Mouse (Mus musculus): ENCODE data around the gene Klrk1. TPM values are rescaled to one million over a fixed set of nuclear protein-coding genes. Genes with fewer than 3 reads are reported as not detected.
"Not testable (repeated sequence)": the region's sequence is repeated elsewhere in the genome, so short reads cannot be mapped to it uniquely, and the experiment has no call there.

Klrk1 gene
- 0.05 and 0.14 TPM in 2 replicates for polyA plus RNA-seq (2016; fragmentation: Nextera tagmentation; extraction: Ambion mirVana)

- Histone ChIP-seq H3K27me3 (no peaks in the 10 kb centered on the region), H3K4me3 (no peak within 1 kb of the TSS), H3K27ac (no peak within 1 kb of the TSS), H3K4me1 (no peaks in the 10 kb centered on the region), H3K4me2 (replicated peaks) (no peak within 1 kb of the TSS), H3K36me3 (no peaks in the 10 kb centered on the region), H3K9ac (no peak within 1 kb of the TSS), H3K9me3 (no peaks in the 10 kb centered on the region)
- no peak for ATAC-seq (ENCODE audit: insufficient number of reproducible peaks, insufficient read depth, low FRiP score, low TSS enrichment)
- WGBS = 84% methylated on average over 4 of the region's 4 CpGs
Measured at GRCm38 (mm10) chr6:129623735-129624134, at the start of gene Klrk1. Gene Klrk1, minus strand, starts transcription at chr6:129623864.

GRCm38 (mm10) chr6:129661301-129661700 lies 37.6 kb upstream of the Klrk1 start:
- H3K9me3 ChIP-seq; ATAC-seq (ENCODE audit: insufficient number of reproducible peaks, insufficient read depth, low FRiP score, low TSS enrichment); H3K4me1 ChIP-seq; H3K4me3 ChIP-seq; H3K9ac ChIP-seq; H3K36me3 ChIP-seq; H3K27ac ChIP-seq; H3K4me2 ChIP-seq (replicated peaks); H3K27me3 ChIP-seq: not testable (repeated sequence)
- WGBS = no CpG with 5 or more reads among the region's 3 CpGs

GRCm38 (mm10) chr6:129660589-129660988 lies 36.9 kb upstream of the Klrk1 start, which contains the start of gene Klrc2:
Gene Klrc2, minus strand, starts transcription at chr6:129660689.
- H3K4me1 ChIP-seq; H3K27me3 ChIP-seq; H3K36me3 ChIP-seq; H3K9me3 ChIP-seq; H3K4me3 ChIP-seq; H3K27ac ChIP-seq; ATAC-seq (ENCODE audit: insufficient number of reproducible peaks, insufficient read depth, low FRiP score, low TSS enrichment); H3K4me2 ChIP-seq (replicated peaks); H3K9ac ChIP-seq: not testable (repeated sequence)
- WGBS = 77% methylated on average over 4 of the region's 4 CpGs

DNA sequence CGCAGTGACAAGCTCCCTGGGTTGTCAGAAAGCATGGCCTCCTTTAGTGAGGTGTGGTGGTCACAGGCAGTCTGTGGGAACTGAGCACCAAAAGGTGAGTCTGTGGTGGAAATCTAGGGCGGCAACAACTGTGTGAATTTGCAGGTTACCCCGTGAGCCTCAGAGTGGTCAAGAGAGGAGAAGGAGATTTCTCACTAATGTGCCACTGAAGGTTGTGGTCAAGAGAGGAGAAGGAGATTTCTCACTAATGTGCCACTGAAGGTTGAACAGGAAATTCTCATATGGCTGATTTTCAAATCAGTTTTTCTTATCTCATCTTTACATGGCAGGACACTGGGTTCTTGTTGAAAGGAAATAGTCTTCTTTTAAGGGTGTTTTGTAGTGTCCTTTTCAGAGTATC lies 20.4 kb upstream of the Klrk1 start:
- not testable (repeated sequence) for ATAC-seq (ENCODE audit: insufficient number of reproducible peaks, insufficient read depth, low FRiP score, low TSS enrichment); H3K9ac ChIP-seq; H3K36me3 ChIP-seq; H3K27me3 ChIP-seq; H3K4me3 ChIP-seq; H3K27ac ChIP-seq; H3K4me1 ChIP-seq; H3K9me3 ChIP-seq; H3K4me2 ChIP-seq (replicated peaks)
- 80% methylated on average over 1 of the region's 3 CpGs for WGBS

DNA sequence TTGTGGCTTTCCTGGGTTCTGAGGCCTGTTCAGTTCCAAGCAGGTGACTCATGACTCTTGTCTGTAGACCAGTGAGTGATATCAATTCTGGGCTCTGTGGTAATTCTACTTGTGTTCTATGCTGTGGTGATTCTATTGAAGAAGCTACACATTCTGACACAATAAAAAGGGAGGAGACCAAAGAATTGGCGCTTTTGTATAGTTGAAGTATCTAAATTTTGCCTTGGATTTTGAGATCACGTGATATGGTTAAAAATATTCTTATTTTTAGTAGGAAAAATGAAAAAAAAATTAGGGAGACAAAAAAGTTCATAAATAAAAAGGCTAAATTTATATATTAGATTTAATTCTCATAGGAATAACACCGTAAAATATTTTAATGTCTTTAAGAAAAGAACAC lies 19.6 kb upstream of the Klrk1 start, which contains the start of gene Klrc3:
Gene Klrc3, minus strand, starts transcription at position 101 of the 400 bp plus-strand sequence.
- H3K4me1 ChIP-seq; H3K36me3 ChIP-seq; H3K27me3 ChIP-seq; H3K4me3 ChIP-seq; H3K27ac ChIP-seq; H3K9ac ChIP-seq; ATAC-seq (ENCODE audit: insufficient number of reproducible peaks, insufficient read depth, low FRiP score, low TSS enrichment); H3K4me2 ChIP-seq (replicated peaks); H3K9me3 ChIP-seq: not testable (repeated sequence)
- 86% methylated on average over 3 of the region's 3 CpGs for WGBS

DNA sequence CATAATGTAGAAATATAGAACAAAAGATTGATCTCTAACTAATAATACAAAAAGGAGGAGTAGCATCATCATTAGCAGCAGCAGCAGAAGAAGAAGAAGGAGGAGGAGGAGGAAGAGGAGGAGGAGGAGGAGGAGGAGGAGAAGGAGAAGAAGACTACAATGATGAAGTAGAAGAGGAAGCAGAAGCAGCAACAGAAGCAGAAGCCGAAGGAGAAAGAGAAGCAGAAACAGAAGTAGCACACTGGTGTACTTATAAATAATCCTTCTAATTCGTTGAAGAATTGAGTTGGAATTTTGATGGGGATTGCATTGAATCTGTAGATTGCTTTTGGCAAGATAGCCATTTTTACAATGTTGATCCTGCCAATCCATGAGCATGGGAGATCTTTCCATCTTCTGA lies 7.4 kb upstream of the Klrk1 start:
- H3K27me3 ChIP-seq; H3K9me3 ChIP-seq; ATAC-seq (ENCODE audit: insufficient number of reproducible peaks, insufficient read depth, low FRiP score, low TSS enrichment); H3K4me3 ChIP-seq; H3K9ac ChIP-seq; H3K27ac ChIP-seq; H3K4me2 ChIP-seq (replicated peaks); H3K4me1 ChIP-seq; H3K36me3 ChIP-seq: not testable (repeated sequence)
- WGBS = 74% methylated on average over 2 of the region's 2 CpGs

DNA sequence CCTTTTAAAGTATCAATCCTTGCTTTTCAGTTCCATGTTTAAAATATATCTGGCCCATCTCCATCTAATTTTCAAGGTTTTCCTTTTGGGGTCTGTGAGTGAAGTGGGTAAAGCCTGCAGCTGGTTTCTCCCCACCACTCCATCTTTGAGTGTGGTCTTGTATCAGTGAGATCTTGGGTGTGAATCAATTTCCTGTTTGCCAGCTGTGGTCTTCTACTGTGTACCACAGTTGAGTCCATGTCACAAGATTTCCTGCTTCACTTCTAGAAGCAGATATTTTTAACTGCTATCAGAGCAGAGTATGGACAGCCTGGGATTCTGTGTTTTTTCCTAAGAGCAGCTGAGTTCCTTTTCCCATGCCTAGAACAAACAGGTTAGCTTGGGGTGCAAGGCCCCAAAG lies 15.3 kb downstream of the Klrk1 start:
- no peaks in the 10 kb centered on the region for H3K27me3 ChIP-seq
- no peak overlapping the region for H3K4me3 ChIP-seq
- no peak for ATAC-seq (ENCODE audit: insufficient number of reproducible peaks, insufficient read depth, low FRiP score, low TSS enrichment)
- no peak overlapping the region for H3K4me2 ChIP-seq (replicated peaks)
- H3K4me1 ChIP-seq = no peaks in the 10 kb centered on the region
- H3K36me3 ChIP-seq = no peaks in the 10 kb centered on the region
- H3K27ac ChIP-seq = no peak overlapping the region
- H3K9ac ChIP-seq = no peak overlapping the region
- no peaks in the 10 kb centered on the region for H3K9me3 ChIP-seq

- no peaks in the 10 kb centered on the region for H3K27me3 ChIP-seq
- H3K4me1 ChIP-seq = no peaks in the 10 kb centered on the region
- WGBS = 84% methylated on average over 3 of the region's 3 CpGs
- no peak within 1 kb of the TSS for H3K27ac ChIP-seq
- no peaks in the 10 kb centered on the region for H3K9me3 ChIP-seq
- no peaks in the 10 kb centered on the region for H3K36me3 ChIP-seq
- H3K9ac ChIP-seq = no peak within 1 kb of the TSS
- ATAC-seq (ENCODE audit: insufficient number of reproducible peaks, insufficient read depth, low FRiP score, low TSS enrichment) = no peak
- H3K4me2 ChIP-seq (replicated peaks) = no peak within 1 kb of the TSS
- no peak within 1 kb of the TSS for H3K4me3 ChIP-seq
Measured at GRCm38 (mm10) chr6:129591508-129591907, 32.2 kb downstream of the Klrk1 start, which contains the start of gene Klrd1. Gene Klrd1, plus strand, starts transcription at chr6:129591782.

DNA sequence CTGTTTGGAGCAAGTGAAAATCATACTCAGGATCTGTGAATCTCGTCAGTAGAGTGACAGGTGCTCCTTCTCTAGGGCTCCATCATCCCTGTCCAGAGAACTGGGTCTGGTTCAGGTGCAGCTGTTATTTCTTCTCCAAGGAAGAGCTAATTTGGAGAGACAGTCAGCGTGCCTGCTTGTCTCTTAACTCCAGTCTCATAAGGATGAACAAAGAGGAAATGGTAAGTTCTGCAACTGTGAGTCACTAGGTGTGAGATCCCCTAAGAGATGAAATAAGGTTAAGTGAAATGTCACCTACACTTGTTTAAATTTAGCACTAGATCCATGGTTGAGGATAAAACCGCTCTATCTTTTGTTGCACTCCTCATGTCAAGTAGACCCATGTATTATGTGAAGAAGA lies 40.6 kb downstream of the Klrk1 start:
- ATAC-seq (ENCODE audit: insufficient number of reproducible peaks, insufficient read depth, low FRiP score, low TSS enrichment) = no peak
- H3K4me2 ChIP-seq (replicated peaks) = no peak overlapping the region
- no peak overlapping the region for H3K4me3 ChIP-seq
- H3K27ac ChIP-seq = no peak overlapping the region
- H3K9me3 ChIP-seq = no peaks in the 10 kb centered on the region
- 73% methylated on average over 3 of the region's 3 CpGs for WGBS
- no peaks in the 10 kb centered on the region for H3K27me3 ChIP-seq
- no peaks in the 10 kb centered on the region for H3K36me3 ChIP-seq
- no peaks in the 10 kb centered on the region for H3K4me1 ChIP-seq
- no peak overlapping the region for H3K9ac ChIP-seq

- Histone ChIP-seq H3K36me3 (no peaks in the 10 kb centered on the region), H3K27ac (no peak overlapping the region), H3K9ac (no peak overlapping the region), H3K4me1 (no peaks in the 10 kb centered on the region), H3K4me3 (no peak overlapping the region), H3K4me2 (replicated peaks) (no peak overlapping the region), H3K9me3 (no peaks in the 10 kb centered on the region), H3K27me3 (no peaks in the 10 kb centered on the region)
- no peak for ATAC-seq (ENCODE audit: insufficient number of reproducible peaks, insufficient read depth, low FRiP score, low TSS enrichment)
- WGBS = 80% methylated on average over 4 of the region's 4 CpGs
Measured at GRCm38 (mm10) chr6:129581896-129582295, 41.8 kb downstream of the Klrk1 start.

- no peaks in the 10 kb centered on the region for H3K36me3 ChIP-seq
- no peak overlapping the region for H3K27ac ChIP-seq
- H3K4me1 ChIP-seq = no peaks in the 10 kb centered on the region
- no peak for ATAC-seq (ENCODE audit: insufficient number of reproducible peaks, insufficient read depth, low FRiP score, low TSS enrichment)
- 56% methylated on average over 4 of the region's 4 CpGs for WGBS
- no peaks in the 10 kb centered on the region for H3K27me3 ChIP-seq
- H3K4me3 ChIP-seq = no peak overlapping the region
- no peak overlapping the region for H3K4me2 ChIP-seq (replicated peaks)
- H3K9me3 ChIP-seq = no peaks in the 10 kb centered on the region
- no peak overlapping the region for H3K9ac ChIP-seq
Measured at GRCm38 (mm10) chr6:129581274-129581673, 42.4 kb downstream of the Klrk1 start.

DNA sequence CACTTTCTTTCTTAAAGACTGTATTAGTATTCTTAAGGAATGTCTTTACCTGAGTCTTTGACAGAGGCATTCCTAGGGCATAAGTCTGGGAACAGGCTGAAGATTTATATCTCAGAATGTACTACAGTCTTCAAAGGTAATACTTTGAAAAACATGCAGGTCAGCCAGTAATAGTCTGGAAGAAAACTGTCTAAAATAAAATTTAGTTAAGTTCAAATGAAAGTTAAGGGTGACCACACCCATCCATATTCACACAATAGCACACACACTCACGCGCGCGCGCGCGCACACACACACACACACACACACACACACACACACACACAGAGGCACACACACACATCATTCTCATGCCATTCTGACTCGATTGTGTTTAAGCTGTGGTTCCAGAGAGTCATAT lies 46.1 kb downstream of the Klrk1 start, which contains the start of gene Klre1:
Gene Klre1, plus strand, starts transcription at position 301 of the 400 bp plus-strand sequence.
- no peak within 1 kb of the TSS for H3K9ac ChIP-seq
- WGBS = 90% methylated on average over 8 of the region's 8 CpGs
- no peaks in the 10 kb centered on the region for H3K36me3 ChIP-seq
- H3K9me3 ChIP-seq = no peaks in the 10 kb centered on the region
- ATAC-seq (ENCODE audit: insufficient number of reproducible peaks, insufficient read depth, low FRiP score, low TSS enrichment) = no peak
- no peak within 1 kb of the TSS for H3K4me3 ChIP-seq
- H3K4me1 ChIP-seq = no peaks in the 10 kb centered on the region
- H3K4me2 ChIP-seq (replicated peaks) = no peak within 1 kb of the TSS
- no peaks in the 10 kb centered on the region for H3K27me3 ChIP-seq
- no peak within 1 kb of the TSS for H3K27ac ChIP-seq

DNA sequence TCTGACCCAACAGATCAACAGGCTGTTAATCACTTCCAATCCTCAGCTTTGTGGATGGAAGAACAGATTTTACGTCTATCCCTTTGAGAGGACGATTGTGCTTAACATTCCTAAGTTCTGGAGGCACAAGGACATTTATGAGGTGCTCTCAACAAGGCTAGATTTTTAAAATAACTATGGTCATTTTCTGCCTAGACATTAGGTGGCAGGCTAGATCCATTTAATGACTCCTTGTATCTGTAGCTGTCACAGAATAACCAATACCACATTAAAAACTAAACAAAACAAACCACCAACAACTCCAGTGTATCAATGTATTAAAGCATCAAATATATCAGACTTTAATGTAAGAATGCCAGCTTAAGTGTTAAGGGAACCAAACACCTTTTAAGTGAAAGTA lies 48.3 kb downstream of the Klrk1 start:
- Histone ChIP-seq H3K4me2 (replicated peaks) (no peak overlapping the region), H3K36me3 (no peaks in the 10 kb centered on the region), H3K4me3 (no peak overlapping the region), H3K27ac (no peak overlapping the region), H3K4me1 (no peaks in the 10 kb centered on the region), H3K27me3 (no peaks in the 10 kb centered on the region), H3K9me3 (no peaks in the 10 kb centered on the region), H3K9ac (no peak overlapping the region)
- no peak for ATAC-seq (ENCODE audit: insufficient number of reproducible peaks, insufficient read depth, low FRiP score, low TSS enrichment)
- WGBS = 34% methylated on average over 2 of the region's 2 CpGs

Data from embryonic facial prominence, embryonic 12.5 days (tissue).